Mouse (Mus musculus) MEL (cell line): ENCODE results near the gene Ppp1r15b.

Experiments
- CTCF ChIP-seq, 3 experiments: IDR thresholded peaks in 2 of 3; conservative IDR thresholded peaks in 1 of 3; 2 replicates each; pipeline ENCODE4 v1.5.1; 2011 to 2012; ENCODE audit warnings: low read length in 3 of 3, low read depth in 2 of 3, mild to moderate bottlenecking in 2 of 3, improper control_type of control experiment in 1 of 3, inconsistent platforms in 1 of 3, mixed read lengths in 1 of 3, moderate library complexity in 1 of 3; ENCODE audit not compliant: control insufficient read depth in 1 of 3, insufficient read depth in 1 of 3, poor library complexity in 1 of 3, severe bottlenecking in 1 of 3
- MAX ChIP-seq: IDR thresholded peaks from 2 replicates; pipeline ENCODE4 v1.6.1; 2011; ENCODE audit warnings: low read length, improper control_type of control experiment
- USF1 ChIP-seq: IDR thresholded peaks from 2 replicates; pipeline ENCODE4 v1.6.1; 2014; ENCODE audit warnings: low read depth, mild to moderate bottlenecking, inconsistent platforms, low read length, improper control_type of control experiment, moderate library complexity

DNA sequence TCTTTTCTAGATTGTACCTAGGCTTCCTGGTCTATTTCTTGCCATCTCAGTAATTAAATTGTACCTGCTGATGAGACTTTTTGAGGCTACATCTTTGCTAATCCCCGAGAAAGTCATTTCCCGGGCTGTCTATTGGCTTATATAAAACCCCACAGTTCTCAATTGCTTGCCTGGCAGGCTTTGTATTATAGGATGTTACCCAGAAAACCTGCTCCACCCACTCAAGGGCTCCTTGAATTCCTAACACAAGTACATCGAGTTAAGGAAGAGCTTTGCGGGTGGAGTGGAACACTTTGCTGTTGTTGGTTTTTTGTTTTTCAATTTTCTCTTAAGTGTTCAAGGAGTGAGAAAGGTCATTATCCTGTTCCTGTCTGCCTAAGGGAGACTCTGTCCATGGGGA, 41.5 kb upstream of the Ppp1r15b start:
- TF ChIP-seq USF1 (no peak), MAX (no peak), CTCF (IDR thresholded peaks at IDR 0.05 in 2 of 3, conservative IDR thresholded peaks at IDR 0.05 in 1 of 3; ENCODE audit: control insufficient read depth in 1 of 3, insufficient read depth in 1 of 3, low read depth in 2 of 3, low read length in 3 of 3, poor library complexity in 1 of 3, severe bottlenecking in 1 of 3) (no peak)
